Mouse (Mus musculus) cerebral cortex, adult 2 months (tissue): ENCODE data around the gene Hepacam2.

Experiments used
- WGBS: fragments of 180-500 bp; shearing (Covaris S2); methylation state at CpG from one replicate; pipeline ENCODE4 v1.1.7; 2018; 5-methylcytosine and 5-hydroxymethylcytosine counted together

The Hepacam2 gene

GRCm38 (mm10) chr6:3498162-3498848 lies at the start of gene Hepacam2, which contains the start of gene Vps50:
Gene Hepacam2, minus strand, starts transcription at chr6:3498298.
Gene Vps50, plus strand, starts transcription at chr6:3498382.
- WGBS = under 1% methylated on average over 28 of the region's 28 CpGs

- WGBS = 68% methylated on average over 1 of the region's 1 CpGs
Observed at GRCm38 (mm10) chr6:3544970-3545369, 46.9 kb upstream of the Hepacam2 start.

GRCm38 (mm10) chr6:3543862-3544261 lies 45.8 kb upstream of the Hepacam2 start:
- whole genome bisulfite sequencing = 89% methylated on average over 4 of the region's 4 CpGs

- WGBS = 58% methylated on average over 2 of the region's 2 CpGs
Observed at GRCm38 (mm10) chr6:3539470-3539869, 41.4 kb upstream of the Hepacam2 start.

- 54% methylated on average over 1 of the region's 1 CpGs for WGBS
Observed at GRCm38 (mm10) chr6:3536048-3536447, 38.0 kb upstream of the Hepacam2 start.

GRCm38 (mm10) chr6:3531445-3531844 lies 33.3 kb upstream of the Hepacam2 start:
- 50% methylated on average over 5 of the region's 5 CpGs for WGBS

- 96% methylated on average over 4 of the region's 4 CpGs for WGBS
Observed at GRCm38 (mm10) chr6:3528198-3528597, 30.1 kb upstream of the Hepacam2 start.

- 19% methylated on average over 3 of the region's 3 CpGs for WGBS
Observed at GRCm38 (mm10) chr6:3512611-3513010, 14.5 kb upstream of the Hepacam2 start.

GRCm38 (mm10) chr6:3511612-3512011 lies 13.5 kb upstream of the Hepacam2 start:
- 60% methylated on average over 11 of the region's 11 CpGs for WGBS

- 74% methylated on average over 10 of the region's 10 CpGs for WGBS
Observed at GRCm38 (mm10) chr6:3511116-3511515, 13.0 kb upstream of the Hepacam2 start.

- 3% methylated on average over 2 of the region's 2 CpGs for WGBS
Observed at GRCm38 (mm10) chr6:3509782-3510181, 11.7 kb upstream of the Hepacam2 start.

- 47% methylated on average over 2 of the region's 2 CpGs for WGBS
Observed at GRCm38 (mm10) chr6:3508151-3508550, 10.1 kb upstream of the Hepacam2 start.

GRCm38 (mm10) chr6:3507078-3507477 lies 9.0 kb upstream of the Hepacam2 start:
- WGBS = 69% methylated on average over 4 of the region's 4 CpGs

GRCm38 (mm10) chr6:3505289-3505688 lies 7.2 kb upstream of the Hepacam2 start:
- 73% methylated on average over 5 of the region's 5 CpGs for WGBS

GRCm38 (mm10) chr6:3500286-3500685 lies 2.2 kb upstream of the Hepacam2 start:
- 52% methylated on average over 3 of the region's 3 CpGs for WGBS

GRCm38 (mm10) chr6:3496210-3496609 lies 1.9 kb downstream of the Hepacam2 start:
- WGBS = 0% methylated on average over 2 of the region's 2 CpGs

- WGBS = 84% methylated on average over 5 of the region's 5 CpGs
Observed at GRCm38 (mm10) chr6:3494285-3494684, 3.8 kb downstream of the Hepacam2 start.

GRCm38 (mm10) chr6:3487355-3487754 lies 10.7 kb downstream of the Hepacam2 start:
- WGBS = 100% methylated on average over 1 of the region's 1 CpGs

GRCm38 (mm10) chr6:3485133-3485532 lies 13.0 kb downstream of the Hepacam2 start:
- WGBS = 79% methylated on average over 3 of the region's 3 CpGs

- 73% methylated on average over 3 of the region's 3 CpGs for WGBS
Observed at GRCm38 (mm10) chr6:3481705-3482104, 16.4 kb downstream of the Hepacam2 start.

GRCm38 (mm10) chr6:3479853-3480252 lies 18.2 kb downstream of the Hepacam2 start:
- WGBS = 66% methylated on average over 5 of the region's 5 CpGs

GRCm38 (mm10) chr6:3476299-3476698 lies 21.8 kb downstream of the Hepacam2 start:
- 37% methylated on average over 2 of the region's 2 CpGs for WGBS

- WGBS = 72% methylated on average over 2 of the region's 2 CpGs
Observed at GRCm38 (mm10) chr6:3470706-3471105, 27.4 kb downstream of the Hepacam2 start.

GRCm38 (mm10) chr6:3468627-3469026 lies 29.5 kb downstream of the Hepacam2 start:
- whole genome bisulfite sequencing = 56% methylated on average over 1 of the region's 1 CpGs
